Comparison of ENCODE assay signal across 12 mouse cellular contexts in the genomic region with DNA sequence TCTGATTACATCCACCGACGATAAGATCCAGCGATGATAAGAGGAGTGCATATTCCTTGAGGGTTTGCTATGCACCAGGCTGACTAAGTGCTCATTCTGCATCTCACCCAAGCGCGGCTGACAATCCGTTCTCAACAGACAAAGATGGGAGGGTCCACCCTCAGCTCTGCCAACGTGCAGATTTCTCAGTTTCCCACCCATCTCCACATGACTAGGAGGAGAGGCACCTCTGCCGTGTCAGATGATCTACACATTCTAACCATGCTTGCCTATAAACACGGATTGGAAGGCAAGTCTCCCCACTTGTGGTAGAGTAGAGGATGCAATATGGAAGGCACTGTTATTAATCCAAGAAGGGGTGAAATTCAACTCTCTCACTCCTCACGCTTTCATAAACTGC. TPM values are rescaled to one million over a fixed set of nuclear protein-coding genes. Genes with fewer than 3 reads are reported as not detected.
A peak's percentile ranks its signal among the peaks of the same experiment; 100 is the strongest.
DNase-seq lines count a peak whose midpoint lies in the region; ATAC-seq and TF ChIP-seq lines count a peak whose summit lies in the region.
"Had no signal": no experiment of that assay in that cellular context is flagged by ENCODE, and none has a peak within 500 bp of the region (broad histone marks: within the 10 kb centered on the region; RNA-seq: fewer than 3 reads in every experiment).

No protein-coding gene starts in this region.

- DNase-seq in kidney, postnatal 0 days (ENCODE audit: low spot score): no peak
- DNase-seq in kidney, adult 11 months: no peak
- no peak for DNase-seq in adrenal gland, postnatal 14 days
- no peak for DNase-seq in right cerebral cortex, postnatal 4 days
- DNase-seq: cerebellum, adult 8-10 months; left cerebral cortex, postnatal 4 days had no signal

- H3K4me3 ChIP-seq in forebrain, embryonic 13.5 days: no peak overlapping the region
- no peak overlapping the region for H3K4me3 ChIP-seq in forebrain, embryonic 16.5 days (replicated peaks; ENCODE audit: low read length)
- no peak overlapping the region for H3K4me3 ChIP-seq in kidney, postnatal 0 days (replicated peaks; ENCODE audit: low read depth, low read length)
- no peak overlapping the region for H3K4me3 ChIP-seq in embryonic facial prominence, embryonic 13.5 days
- H3K4me3 ChIP-seq in limb, embryonic 15.5 days: no peak overlapping the region
- H3K4me3 ChIP-seq: erythroblast, embryonic 14.5 days had no signal

- no peaks in the 10 kb centered on the region for H3K9me3 ChIP-seq in forebrain, embryonic 13.5 days (replicated peaks)
- H3K9me3 ChIP-seq in forebrain, embryonic 16.5 days (ENCODE audit: control insufficient read depth, low read length): no peaks in the 10 kb centered on the region
- no peaks in the 10 kb centered on the region for H3K9me3 ChIP-seq in kidney, postnatal 0 days (replicated peaks; ENCODE audit: low read length)
- H3K9me3 ChIP-seq in embryonic facial prominence, embryonic 13.5 days: no peaks in the 10 kb centered on the region
- no peaks in the 10 kb centered on the region for H3K9me3 ChIP-seq in limb, embryonic 15.5 days

- no peak overlapping the region for H3K4me2 ChIP-seq in forebrain, embryonic 13.5 days
- no peak overlapping the region for H3K4me2 ChIP-seq in forebrain, embryonic 16.5 days (ENCODE audit: low read length)
- no peak overlapping the region for H3K4me2 ChIP-seq in kidney, postnatal 0 days (ENCODE audit: low read length)
- peak overlapping the region; percentile 29 for H3K4me2 ChIP-seq in embryonic facial prominence, embryonic 13.5 days
- H3K4me2 ChIP-seq in limb, embryonic 15.5 days: no peak overlapping the region

- 74% methylated on average over 10 of the region's 10 CpGs for WGBS in forebrain, embryonic 13.5 days
- 77% methylated on average over 10 of the region's 10 CpGs for WGBS in forebrain, embryonic 16.5 days
- 45% methylated on average over 10 of the region's 10 CpGs for WGBS in kidney, postnatal 0 days
- WGBS in embryonic facial prominence, embryonic 13.5 days: 41% methylated on average over 10 of the region's 10 CpGs
- 46% methylated on average over 10 of the region's 10 CpGs for WGBS in limb, embryonic 15.5 days

- no peak overlapping the region for H3K9ac ChIP-seq in forebrain, embryonic 13.5 days
- H3K9ac ChIP-seq in forebrain, embryonic 16.5 days (replicated peaks; ENCODE audit: low read depth, low read length): no peak overlapping the region
- H3K9ac ChIP-seq in kidney, postnatal 0 days (ENCODE audit: low read depth, low read length): no peak overlapping the region
- H3K9ac ChIP-seq in embryonic facial prominence, embryonic 13.5 days: peak overlapping the region; percentile 47
- no peak overlapping the region for H3K9ac ChIP-seq in limb, embryonic 15.5 days

- ATAC-seq in forebrain, embryonic 13.5 days: no peak
- no peak for ATAC-seq in forebrain, embryonic 16.5 days
- ATAC-seq in kidney, postnatal 0 days (replicated peaks; ENCODE audit: low FRiP score, low read depth): no peak
- no peak for ATAC-seq in embryonic facial prominence, embryonic 13.5 days (ENCODE audit: insufficient number of reproducible peaks, insufficient read depth, low FRiP score, low TSS enrichment, low read depth)
- ATAC-seq in limb, embryonic 15.5 days (ENCODE audit: insufficient number of reproducible peaks, low FRiP score, low TSS enrichment, low read depth): no peak

- H3K27ac ChIP-seq in forebrain, embryonic 13.5 days: peak overlapping the region; percentile 45; the same call in 1 of the 2 replicates
- no peak overlapping the region for H3K27ac ChIP-seq in forebrain, embryonic 16.5 days (ENCODE audit: low read length)
- H3K27ac ChIP-seq in kidney, postnatal 0 days: peak overlapping the region; percentile 65
- peak overlapping the region; percentile 92 for H3K27ac ChIP-seq in embryonic facial prominence, embryonic 13.5 days
- H3K27ac ChIP-seq in limb, embryonic 15.5 days: peak overlapping the region; percentile 86

- no peak for TF ChIP-seq CTCF in kidney, postnatal 0 days (IDR thresholded peaks at IDR 0.05; ENCODE audit: low read depth)

- no peaks in the 10 kb centered on the region for H3K27me3 ChIP-seq in forebrain, embryonic 13.5 days
- no peaks in the 10 kb centered on the region for H3K27me3 ChIP-seq in forebrain, embryonic 16.5 days (replicated peaks; ENCODE audit: control insufficient read depth, insufficient read depth, low read length)
- no peaks in the 10 kb centered on the region for H3K27me3 ChIP-seq in kidney, postnatal 0 days (ENCODE audit: insufficient read depth, low read length)
- no peaks in the 10 kb centered on the region for H3K27me3 ChIP-seq in embryonic facial prominence, embryonic 13.5 days
- H3K27me3 ChIP-seq in limb, embryonic 15.5 days: no peaks in the 10 kb centered on the region

- H3K4me1 ChIP-seq in forebrain, embryonic 13.5 days: peaks cover 25% of the 10 kb centered on the region
- peaks cover 4% of the 10 kb centered on the region for H3K4me1 ChIP-seq in forebrain, embryonic 16.5 days (replicated peaks; ENCODE audit: control insufficient read depth, insufficient read depth, low read length)
- H3K4me1 ChIP-seq in kidney, postnatal 0 days (replicated peaks; ENCODE audit: insufficient read depth, low read length): peaks cover 7% of the 10 kb centered on the region; the same call in 1 of the 2 replicates
- peaks cover 23% of the 10 kb centered on the region for H3K4me1 ChIP-seq in embryonic facial prominence, embryonic 13.5 days
- H3K4me1 ChIP-seq in limb, embryonic 15.5 days: peaks cover 14% of the 10 kb centered on the region

- no peaks in the 10 kb centered on the region for H3K36me3 ChIP-seq in forebrain, embryonic 13.5 days (ENCODE audit: poor library complexity, severe bottlenecking)
- H3K36me3 ChIP-seq in forebrain, embryonic 16.5 days (ENCODE audit: control insufficient read depth, insufficient read depth): no peaks in the 10 kb centered on the region
- no peaks in the 10 kb centered on the region for H3K36me3 ChIP-seq in kidney, postnatal 0 days (ENCODE audit: insufficient read depth, low read length)
- H3K36me3 ChIP-seq in embryonic facial prominence, embryonic 13.5 days: no peaks in the 10 kb centered on the region
- H3K36me3 ChIP-seq in limb, embryonic 15.5 days: no peaks in the 10 kb centered on the region

RNA-seq across cellular contexts. Expression of a gene that starts 7.0 kb away (rescaled TPM):
- polyA plus RNA-seq in forebrain, embryonic 13.5 days (2015; fragmentation: Nextera tagmentation; extraction: Ambion mirVana): 14.6 and 16.4 TPM in 2 replicates
- 36.2 and 43.0 TPM in 2 replicates for polyA plus RNA-seq in forebrain, embryonic 16.5 days (2015; fragmentation: Nextera tagmentation; extraction: Ambion mirVana)
- 4.3 and 4.9 TPM in 2 replicates for polyA plus RNA-seq in kidney, postnatal 0 days (2015; fragmentation: Nextera tagmentation; extraction: Ambion mirVana)
- 12.6 and 12.9 TPM in 2 replicates for polyA plus RNA-seq in embryonic facial prominence, embryonic 13.5 days (2015; fragmentation: Nextera tagmentation; extraction: Ambion mirVana)
- 5.7 and 6.8 TPM in 2 replicates for polyA plus RNA-seq in limb, embryonic 15.5 days (2015; fragmentation: Nextera tagmentation; extraction: Ambion mirVana)
- total RNA-seq in adrenal gland, postnatal 14 days (2021): 7.2 and 7.9 TPM in 2 replicates
- total RNA-seq: megakaryocyte, adult 5-6 weeks had no signal
- polyA plus RNA-seq: erythroblast, embryonic 14.5 days had no signal

RNA-seq across cellular contexts. Expression of a gene that starts 21.6 kb away (rescaled TPM):
- polyA plus RNA-seq in forebrain, embryonic 13.5 days (2015; fragmentation: Nextera tagmentation; extraction: Ambion mirVana): 0.36 and 0.42 TPM in 2 replicates
- 0.77 and 1.5 TPM in 2 replicates for polyA plus RNA-seq in forebrain, embryonic 16.5 days (2015; fragmentation: Nextera tagmentation; extraction: Ambion mirVana)
- 0.75 and 0.78 TPM in 2 replicates for polyA plus RNA-seq in kidney, postnatal 0 days (2015; fragmentation: Nextera tagmentation; extraction: Ambion mirVana)
- polyA plus RNA-seq in embryonic facial prominence, embryonic 13.5 days (2015; fragmentation: Nextera tagmentation; extraction: Ambion mirVana): 0.50 and 1.2 TPM in 2 replicates
- 1.2 and 1.4 TPM in 2 replicates for polyA plus RNA-seq in limb, embryonic 15.5 days (2015; fragmentation: Nextera tagmentation; extraction: Ambion mirVana)
- total RNA-seq in adrenal gland, postnatal 14 days (2021): 10.9 and 13.5 TPM in 2 replicates

RNA-seq across cellular contexts. Expression of a gene that starts 22.4 kb away (rescaled TPM):
- 4.5 and 6.4 TPM in 2 replicates for polyA plus RNA-seq in forebrain, embryonic 13.5 days (2015; fragmentation: Nextera tagmentation; extraction: Ambion mirVana)
- 4.8 and 5.8 TPM in 2 replicates for polyA plus RNA-seq in forebrain, embryonic 16.5 days (2015; fragmentation: Nextera tagmentation; extraction: Ambion mirVana)
- polyA plus RNA-seq in kidney, postnatal 0 days (2015; fragmentation: Nextera tagmentation; extraction: Ambion mirVana): 14.1 and 16.6 TPM in 2 replicates
- 9.7 and 10.2 TPM in 2 replicates for polyA plus RNA-seq in embryonic facial prominence, embryonic 13.5 days (2015; fragmentation: Nextera tagmentation; extraction: Ambion mirVana)
- polyA plus RNA-seq in limb, embryonic 15.5 days (2015; fragmentation: Nextera tagmentation; extraction: Ambion mirVana): 21.7 and 22.1 TPM in 2 replicates
- total RNA-seq in adrenal gland, postnatal 14 days (2021): 30.5 and 32.7 TPM in 2 replicates

RNA-seq across cellular contexts. Expression of a gene that starts 26.5 kb away (rescaled TPM):
- 0.10 TPM in 1 of 2 replicates, not detected in the other for polyA plus RNA-seq in forebrain, embryonic 13.5 days (2015; fragmentation: Nextera tagmentation; extraction: Ambion mirVana)
- polyA plus RNA-seq in forebrain, embryonic 16.5 days (2015; fragmentation: Nextera tagmentation; extraction: Ambion mirVana): 0.14 TPM in 1 of 2 replicates, not detected in the other
- polyA plus RNA-seq in kidney, postnatal 0 days (2015; fragmentation: Nextera tagmentation; extraction: Ambion mirVana): 0.36 and 0.45 TPM in 2 replicates
- polyA plus RNA-seq in embryonic facial prominence, embryonic 13.5 days (2015; fragmentation: Nextera tagmentation; extraction: Ambion mirVana): 0.15 and 0.27 TPM in 2 replicates
- 0.14 and 0.36 TPM in 2 replicates for polyA plus RNA-seq in limb, embryonic 15.5 days (2015; fragmentation: Nextera tagmentation; extraction: Ambion mirVana)
- 1.4 and 1.5 TPM in 2 replicates for total RNA-seq in adrenal gland, postnatal 14 days (2021)
- total RNA-seq: left cerebral cortex, postnatal 4 days had no signal

RNA-seq across cellular contexts. Expression of a gene that starts 29.0 kb away (rescaled TPM):
- polyA plus RNA-seq in forebrain, embryonic 13.5 days (2015; fragmentation: Nextera tagmentation; extraction: Ambion mirVana): 108 and 112 TPM in 2 replicates
- 90.7 and 93.0 TPM in 2 replicates for polyA plus RNA-seq in forebrain, embryonic 16.5 days (2015; fragmentation: Nextera tagmentation; extraction: Ambion mirVana)
- polyA plus RNA-seq in kidney, postnatal 0 days (2015; fragmentation: Nextera tagmentation; extraction: Ambion mirVana): 48.4 and 56.7 TPM in 2 replicates
- 69.7 and 77.2 TPM in 2 replicates for polyA plus RNA-seq in embryonic facial prominence, embryonic 13.5 days (2015; fragmentation: Nextera tagmentation; extraction: Ambion mirVana)
- polyA plus RNA-seq in limb, embryonic 15.5 days (2015; fragmentation: Nextera tagmentation; extraction: Ambion mirVana): 62.7 and 65.6 TPM in 2 replicates
- total RNA-seq in adrenal gland, postnatal 14 days (2021): 45.9 and 48.6 TPM in 2 replicates
